Mouse (Mus musculus) forebrain, postnatal 0 days (tissue): ENCODE data around the gene Rps19. TPM values are rescaled to one million over a fixed set of nuclear protein-coding genes. Genes with fewer than 3 reads are reported as not detected.

ENCODE experiments used
- ATAC-seq: fragments of 200-750 bp; cut with Nextera tagmentation; 2 replicates; pipeline ENCODE4 v1.8.0; 2017; ENCODE audit warnings: mild to moderate bottlenecking, moderate library complexity
- DNase-seq: peaks from one replicate; pipeline ENCODE4 v3.0.0-alpha.2; 2015
- H3K27ac ChIP-seq: fragments of 300-500 bp; sonication (generic); 2 replicates; pipeline ENCODE4 v1.5.1; 2014; ENCODE audit warnings: low read depth, mild to moderate bottlenecking, antibody characterized with exemption, low read length, moderate library complexity, mixed read lengths
- H3K27me3 ChIP-seq: fragments of 300-500 bp; sonication (generic); 2 replicates; pipeline ENCODE4 v1.6.1; 2014; ENCODE audit warnings: mild to moderate bottlenecking, low read length, mixed read lengths; ENCODE audit not compliant: insufficient read depth
- H3K36me3 ChIP-seq: fragments of 300-500 bp; sonication (generic); 2 replicates; pipeline ENCODE4 v1.6.1; 2014; ENCODE audit warnings: mild to moderate bottlenecking, moderate library complexity; ENCODE audit not compliant: insufficient read depth
- H3K4me1 ChIP-seq: fragments of 300-500 bp; sonication (generic); 2 replicates; pipeline ENCODE4 v1.6.1; 2014; ENCODE audit warnings: antibody characterized with exemption; ENCODE audit not compliant: insufficient read depth
- H3K4me2 ChIP-seq: fragments of 300-500 bp; sonication (generic); 2 replicates; pipeline ENCODE4 v1.6.1; 2014; ENCODE audit warnings: low read depth, mild to moderate bottlenecking, moderate library complexity
- H3K4me3 ChIP-seq: fragments of 300-500 bp; sonication (generic); 2 replicates; pipeline ENCODE4 v1.5.1; 2014; ENCODE audit warnings: low read depth, low read length, mixed read lengths
- H3K9ac ChIP-seq: fragments of 300-500 bp; sonication (generic); 2 replicates; pipeline ENCODE4 v1.6.1; 2014; ENCODE audit warnings: mild to moderate bottlenecking
- H3K9me3 ChIP-seq: fragments of 300-500 bp; sonication (generic); 2 replicates; pipeline ENCODE4 v1.6.1; 2016; ENCODE audit warnings: low read length
- CTCF ChIP-seq: sonication (generic); IDR thresholded peaks from 2 replicates; pipeline ENCODE4 v1.5.1; 2016; ENCODE audit warnings: antibody characterized with exemption, control low read depth, low read depth
- WGBS: fragments of 180-500 bp; shearing (Covaris S2); extraction: QIAGEN DNeasy Blood & Tissue Kit; methylation state at CpG from one replicate; pipeline ENCODE4 v1.1.7; 2014; 5-methylcytosine and 5-hydroxymethylcytosine counted together
- polyA plus RNA-seq: library from polyadenylated mRNA; unstranded; fragments of >200 nt; fragmentation: Nextera tagmentation; extraction: Ambion mirVana; gene quantifications from 2 replicates; pipeline ENCODE4 v1.2.1, GENCODE M21; 2015
- total RNA-seq: library from RNA; depleted of rRNA; stranded (reverse); fragments of >200 nt; gene quantifications from 2 replicates; pipeline ENCODE4 v1.2.3, GENCODE M21; 2014; rRNA removed

Gene Rps19
- total and polyA plus RNA-seq, 2 experiments from 2014 or later, result 581 to 1,350 TPM

GRCm38 (mm10) chr7:24919728-24920127 is 35.6 kb downstream of the Rps19 start:
- no peaks in the 10 kb centered on the region for H3K27me3 ChIP-seq
- H3K4me1 ChIP-seq, result no peaks in the 10 kb centered on the region
- no peak overlapping the region for H3K4me2 ChIP-seq
- DNase-seq, result no peak
- TF ChIP-seq CTCF, result no peak
- H3K4me3 ChIP-seq, result no peak overlapping the region
- WGBS, result 78% methylated on average over 9 of the region's 9 CpGs
- H3K9ac ChIP-seq, result no peak overlapping the region
- peak; percentile 55 for ATAC-seq
- H3K27ac ChIP-seq, result no peak overlapping the region
- H3K36me3 ChIP-seq, result peaks cover 78% of the 10 kb centered on the region
- no peaks in the 10 kb centered on the region for H3K9me3 ChIP-seq

GRCm38 (mm10) chr7:24930475-24930874 is 46.3 kb downstream of the Rps19 start:
- Histone ChIP-seq H3K4me2 (no peak overlapping the region), H3K27me3 (peaks cover 45% of the 10 kb centered on the region), H3K27ac (no peak overlapping the region), H3K4me1 (no peaks in the 10 kb centered on the region; the same call in 1 of the 2 replicates), H3K4me3 (no peak overlapping the region), H3K9me3 (no peaks in the 10 kb centered on the region), H3K9ac (no peak overlapping the region), H3K36me3 (peaks cover 20% of the 10 kb centered on the region)
- DNase-seq, result no peak
- no peak for ATAC-seq
- 43% methylated on average over 6 of the region's 6 CpGs for WGBS
- no peak for TF ChIP-seq CTCF

DNA sequence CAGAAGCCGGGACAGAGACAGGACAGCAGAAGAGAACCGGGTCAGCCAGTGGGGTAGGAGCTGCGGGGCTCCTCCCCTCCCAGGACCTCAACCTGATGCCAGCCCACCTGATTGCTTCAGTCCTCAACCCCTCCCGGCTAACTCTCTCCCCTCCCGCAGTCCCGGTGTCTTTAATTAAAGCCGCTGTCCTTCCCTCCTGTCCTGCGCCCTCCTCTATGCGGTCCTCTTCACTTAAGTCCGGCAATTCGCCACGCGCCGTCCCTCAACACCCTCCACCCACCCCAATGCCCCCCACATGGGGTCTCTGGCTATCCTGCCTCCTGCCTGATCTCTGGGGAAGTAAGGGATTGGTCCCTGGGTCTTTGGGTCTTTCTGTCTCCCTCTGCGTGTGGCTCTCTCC is 47.5 kb downstream of the Rps19 start:
- Histone ChIP-seq H3K27ac (no peak overlapping the region), H3K9me3 (no peaks in the 10 kb centered on the region), H3K36me3 (peaks cover 10% of the 10 kb centered on the region), H3K9ac (no peak overlapping the region), H3K4me3 (no peak overlapping the region), H3K27me3 (peaks cover 45% of the 10 kb centered on the region), H3K4me2 (no peak overlapping the region), H3K4me1 (no peaks in the 10 kb centered on the region; the same call in 1 of the 2 replicates)
- 2% methylated on average over 14 of the region's 15 CpGs for WGBS
- DNase-seq (no peak), ATAC-seq (no peak)
- TF ChIP-seq CTCF, result no peak

Other genes starting within 250 kb of the Rps19 start
- 0.23 and 0.33 TPM in 2 replicates for gene Lypd3, start 247.8 kb upstream of the Rps19 start, total RNA-seq
- gene Lypd3, start 247.8 kb upstream of the Rps19 start, polyA plus RNA-seq, result 0.67 and 1.3 TPM in 2 replicates
- gene Tex101, start 207.7 kb upstream of the Rps19 start, total RNA-seq, result not detected in 2 replicates
- gene Tex101, start 207.7 kb upstream of the Rps19 start, polyA plus RNA-seq, result not detected in 2 replicates
- gene BC049730, start 175.1 kb upstream of the Rps19 start, total RNA-seq, result not detected in 2 replicates
- gene BC049730, start 175.1 kb upstream of the Rps19 start, polyA plus RNA-seq, result not detected in 2 replicates
- gene Gm4763, start 157.5 kb upstream of the Rps19 start, total RNA-seq, result not detected in 2 replicates
- gene Gm4763, start 157.5 kb upstream of the Rps19 start, polyA plus RNA-seq, result not detected in 2 replicates
- 0.48 TPM in 1 of 2 replicates, not detected in the other for gene Cd177, start 124.1 kb upstream of the Rps19 start, total RNA-seq
- 0.27 and 0.28 TPM in 2 replicates for gene Cd177, start 124.1 kb upstream of the Rps19 start, polyA plus RNA-seq
- 0.57 TPM in 1 of 2 replicates, not detected in the other for gene Ceacam10, start 107.2 kb upstream of the Rps19 start, total RNA-seq
- 0.14 TPM in 1 of 2 replicates, not detected in the other for gene Ceacam10, start 107.2 kb upstream of the Rps19 start, polyA plus RNA-seq
- gene Gm9844, start 22.2 kb upstream of the Rps19 start, total RNA-seq, result 26.5 and 99.9 TPM in 2 replicates
- 35.2 and 38.2 TPM in 2 replicates for gene Gm9844, start 22.2 kb upstream of the Rps19 start, polyA plus RNA-seq
- gene Lypd4, start 14.4 kb upstream of the Rps19 start, total RNA-seq, result not detected in 2 replicates
- not detected in 2 replicates for gene Lypd4, start 14.4 kb upstream of the Rps19 start, polyA plus RNA-seq
- gene Dmrtc2, start 14.3 kb upstream of the Rps19 start, total RNA-seq, result 0.08 TPM in 1 of 2 replicates, not detected in the other
- gene Dmrtc2, start 14.3 kb upstream of the Rps19 start, polyA plus RNA-seq, result 0.23 and 0.28 TPM in 2 replicates
- 0.15 and 0.33 TPM in 2 replicates for gene Cd79a, start 13.0 kb downstream of the Rps19 start, total RNA-seq
- gene Cd79a, start 13.0 kb downstream of the Rps19 start, polyA plus RNA-seq, result 0.47 and 0.54 TPM in 2 replicates
- gene Arhgef1, start 18.5 kb downstream of the Rps19 start, total RNA-seq, result 24.5 and 30.3 TPM in 2 replicates
- 16.7 and 26.8 TPM in 2 replicates for gene Arhgef1, start 18.5 kb downstream of the Rps19 start, polyA plus RNA-seq
- gene Gm4881, start 60.1 kb downstream of the Rps19 start, total RNA-seq, result 0.54 and 2.1 TPM in 2 replicates
- 0.33 and 0.97 TPM in 2 replicates for gene Gm4881, start 60.1 kb downstream of the Rps19 start, polyA plus RNA-seq
- gene Rabac1, start 88.4 kb downstream of the Rps19 start, total RNA-seq, result 359 and 362 TPM in 2 replicates
- 393 and 448 TPM in 2 replicates for gene Rabac1, start 88.4 kb downstream of the Rps19 start, polyA plus RNA-seq
- 204 and 256 TPM in 2 replicates for gene Atp1a3, start 121.6 kb downstream of the Rps19 start, total RNA-seq
- 432 and 535 TPM in 2 replicates for gene Atp1a3, start 121.6 kb downstream of the Rps19 start, polyA plus RNA-seq
- 94.1 and 106 TPM in 2 replicates for gene Grik5, start 188.0 kb downstream of the Rps19 start, total RNA-seq
- gene Grik5, start 188.0 kb downstream of the Rps19 start, polyA plus RNA-seq, result 10.2 and 15.8 TPM in 2 replicates
- gene Zfp574, start 188.2 kb downstream of the Rps19 start, total RNA-seq, result 25.4 and 31.5 TPM in 2 replicates
- 30.6 and 33.0 TPM in 2 replicates for gene Zfp574, start 188.2 kb downstream of the Rps19 start, polyA plus RNA-seq